Mouse (Mus musculus): ENCODE measurements at regions not wholly inside any gene's neighbourhood (a gene's known extent, or its start where the extent isn't known, plus 50 kb on each side); places are given as distances from the start of the nearest gene placed in this dataset.
A peak's percentile ranks its signal among the peaks of the same experiment; 100 is the strongest.
"Not testable (repeated sequence)": the region's sequence is repeated elsewhere in the genome, so short reads cannot be mapped to it uniquely, and the experiment has no call there.

DNA sequence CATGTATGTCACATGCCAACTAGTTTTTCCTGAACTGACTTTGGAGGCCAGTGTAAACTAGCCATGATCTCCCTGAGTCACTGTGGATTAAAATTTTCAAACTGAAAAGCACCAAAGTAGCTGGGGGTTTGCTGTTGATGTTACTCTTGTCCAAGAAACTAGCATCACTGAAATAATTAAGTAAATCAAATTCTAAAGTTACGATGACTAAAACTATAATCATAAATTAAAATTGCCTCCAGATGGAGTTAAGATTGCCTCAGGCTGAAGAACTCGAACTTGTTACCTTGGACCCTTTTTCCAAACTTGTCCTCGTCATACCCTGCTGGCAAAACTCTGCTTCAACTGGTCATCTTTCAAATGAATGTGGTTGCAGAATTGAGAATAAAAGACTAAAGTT is 93.7 kb upstream of the Ptgfr start:
- Histone ChIP-seq H3K4me1 (replicated peaks) (no peaks in the 10 kb centered on the region), H3K4me2 (no peak overlapping the region), H3K9ac (replicated peaks) (no peak overlapping the region), H3K27ac (no peak overlapping the region), H3K9me3 (peaks cover 10% of the 10 kb centered on the region), H3K27me3 (no peaks in the 10 kb centered on the region), H3K4me3 (replicated peaks) (no peak overlapping the region), H3K36me3 (no peaks in the 10 kb centered on the region)
- 58% methylated on average over 3 of the region's 3 CpGs for WGBS
- ATAC-seq (ENCODE audit: insufficient number of reproducible peaks, insufficient read depth, low FRiP score, low TSS enrichment, low read depth), result no peak

DNA sequence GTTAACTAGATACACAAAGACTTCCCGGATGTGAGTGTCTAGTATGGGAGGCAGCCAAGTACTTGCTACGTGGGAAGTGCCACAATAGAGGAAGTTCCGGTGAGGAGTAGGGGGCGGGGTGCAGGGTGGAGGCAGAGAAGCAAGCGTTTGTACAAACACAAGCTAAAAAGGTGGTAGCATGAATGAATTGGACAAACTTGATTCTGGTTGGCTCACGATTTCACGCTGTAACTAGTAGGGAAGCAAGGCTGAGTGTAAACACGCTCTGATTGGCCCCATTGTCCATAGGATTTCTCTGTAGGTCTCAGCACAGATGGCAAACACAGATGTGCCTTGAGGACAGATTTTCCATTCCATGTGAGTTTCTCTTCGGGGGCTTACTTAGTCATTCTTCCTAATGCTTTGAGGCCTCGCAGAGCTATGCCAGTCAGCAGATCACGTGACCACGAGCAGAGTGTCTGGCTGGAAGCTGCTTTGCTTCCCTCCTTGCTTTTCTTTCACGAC is 76.6 kb upstream of the Ptgfr start:
- WGBS, result 62% methylated on average over 13 of the region's 13 CpGs
- H3K36me3 ChIP-seq, result no peaks in the 10 kb centered on the region
- H3K27ac ChIP-seq, result peak overlapping the region; percentile 26
- H3K4me1 ChIP-seq (replicated peaks), result 0 out of 2 replicates have a peak, but pooled peaks cover 2% of the 10 kb centered on the region
- no peaks in the 10 kb centered on the region for H3K9me3 ChIP-seq
- no peak overlapping the region for H3K9ac ChIP-seq (replicated peaks)
- no peaks in the 10 kb centered on the region for H3K27me3 ChIP-seq
- H3K4me2 ChIP-seq, result no peak overlapping the region
- peak; percentile 75 for ATAC-seq (ENCODE audit: insufficient number of reproducible peaks, insufficient read depth, low FRiP score, low TSS enrichment, low read depth)
- no peak overlapping the region for H3K4me3 ChIP-seq (replicated peaks)

DNA sequence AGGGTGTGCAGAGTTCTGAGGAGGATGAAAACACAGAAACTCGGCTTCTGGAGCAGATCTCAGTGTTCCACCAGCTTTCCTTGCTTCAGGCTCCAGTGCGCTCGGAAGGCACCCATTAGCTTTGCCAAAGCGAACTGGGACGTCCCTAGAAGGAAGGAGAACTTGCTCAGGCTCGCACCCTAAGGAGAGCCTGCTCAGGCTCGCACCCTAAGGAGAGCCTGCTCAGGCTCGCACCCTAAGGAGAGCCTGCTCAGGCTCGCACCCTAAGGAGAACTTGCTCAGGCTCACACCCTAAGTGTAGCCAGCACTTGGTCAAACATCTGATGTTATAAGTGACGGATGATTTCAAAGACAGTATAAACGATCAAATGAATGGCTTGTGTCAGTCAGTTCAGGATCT is 74.9 kb upstream of the Ptgfr start:
- H3K36me3 ChIP-seq; H3K4me3 ChIP-seq (replicated peaks); H3K27ac ChIP-seq; H3K4me1 ChIP-seq (replicated peaks); H3K27me3 ChIP-seq; H3K9me3 ChIP-seq; H3K4me2 ChIP-seq; H3K9ac ChIP-seq (replicated peaks); ATAC-seq (ENCODE audit: insufficient number of reproducible peaks, insufficient read depth, low FRiP score, low TSS enrichment, low read depth): not testable (repeated sequence)
- 80% methylated on average over 11 of the region's 11 CpGs for WGBS

DNA sequence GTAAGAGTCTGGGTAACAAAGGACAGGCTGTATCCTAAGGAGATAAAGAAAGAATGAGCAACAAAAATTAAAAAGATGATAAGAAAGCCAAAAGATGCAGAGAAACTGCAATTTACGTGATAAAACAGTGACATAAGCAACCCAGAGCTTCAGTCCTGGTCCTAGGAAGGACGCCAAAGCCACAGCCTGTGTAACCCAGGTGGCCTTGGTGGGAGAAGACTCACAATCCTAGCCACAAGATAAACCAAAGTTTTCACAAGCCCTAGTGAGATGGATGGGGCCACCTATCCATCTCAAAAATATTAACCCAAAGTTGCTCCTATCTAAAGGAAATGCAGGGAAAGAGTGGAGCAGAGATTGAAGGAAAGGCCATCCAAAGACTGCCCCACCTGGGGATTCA is 73.4 kb upstream of the Ptgfr start:
- ATAC-seq (ENCODE audit: insufficient number of reproducible peaks, insufficient read depth, low FRiP score, low TSS enrichment, low read depth), result no peak
- no peaks in the 10 kb centered on the region for H3K27me3 ChIP-seq
- H3K9ac ChIP-seq (replicated peaks), result no peak overlapping the region
- H3K4me1 ChIP-seq (replicated peaks), result peaks cover 2% of the 10 kb centered on the region; the same call in 1 of the 2 replicates
- H3K9me3 ChIP-seq, result no peaks in the 10 kb centered on the region
- H3K4me2 ChIP-seq, result no peak overlapping the region
- 92% methylated on average over 2 of the region's 2 CpGs for WGBS
- H3K36me3 ChIP-seq, result no peaks in the 10 kb centered on the region
- H3K4me3 ChIP-seq (replicated peaks), result no peak overlapping the region
- H3K27ac ChIP-seq, result no peak overlapping the region

- ATAC-seq (ENCODE audit: insufficient number of reproducible peaks, insufficient read depth, low FRiP score, low TSS enrichment, low read depth), result no peak
- peaks cover 2% of the 10 kb centered on the region; the same call in 1 of the 2 replicates for H3K4me1 ChIP-seq (replicated peaks)
- H3K9me3 ChIP-seq, result no peaks in the 10 kb centered on the region
- H3K9ac ChIP-seq (replicated peaks), result no peak overlapping the region
- H3K4me3 ChIP-seq (replicated peaks), result no peak overlapping the region
- no peak overlapping the region for H3K27ac ChIP-seq
- H3K36me3 ChIP-seq, result no peaks in the 10 kb centered on the region
- WGBS, result 80% methylated on average over 3 of the region's 3 CpGs
- H3K4me2 ChIP-seq, result no peak overlapping the region
- no peaks in the 10 kb centered on the region for H3K27me3 ChIP-seq
These were observed 71.9 kb upstream of the Ptgfr start for GRCm38 (mm10) chr3:151909344-151909743.

DNA sequence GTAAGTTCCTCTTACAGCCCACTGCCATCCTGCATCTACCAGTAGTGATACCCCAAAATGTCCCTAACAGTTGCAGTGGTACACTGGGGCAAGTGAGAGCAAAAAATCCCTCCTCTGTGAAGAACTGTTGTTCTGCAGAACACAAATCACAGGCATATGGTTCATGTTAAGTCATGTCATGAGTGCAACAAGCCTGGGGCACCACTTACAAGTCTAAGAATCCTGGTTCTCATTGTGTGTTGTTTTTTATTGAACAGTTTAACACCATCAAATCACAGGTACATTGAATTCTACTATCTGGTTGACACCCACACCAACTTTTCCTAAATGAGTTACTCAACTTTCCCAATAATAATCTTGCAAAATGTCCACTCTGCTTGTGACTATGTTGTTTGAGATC is 71.5 kb upstream of the Ptgfr start:
- H3K4me1 ChIP-seq (replicated peaks), result peaks cover 2% of the 10 kb centered on the region; the same call in 1 of the 2 replicates
- ATAC-seq (ENCODE audit: insufficient number of reproducible peaks, insufficient read depth, low FRiP score, low TSS enrichment, low read depth), result no peak
- H3K4me2 ChIP-seq, result no peak overlapping the region
- no peaks in the 10 kb centered on the region for H3K36me3 ChIP-seq
- H3K9me3 ChIP-seq, result no peaks in the 10 kb centered on the region
- no peaks in the 10 kb centered on the region for H3K27me3 ChIP-seq
- H3K9ac ChIP-seq (replicated peaks), result no peak overlapping the region
- no peak overlapping the region for H3K4me3 ChIP-seq (replicated peaks)
- H3K27ac ChIP-seq, result no peak overlapping the region

DNA sequence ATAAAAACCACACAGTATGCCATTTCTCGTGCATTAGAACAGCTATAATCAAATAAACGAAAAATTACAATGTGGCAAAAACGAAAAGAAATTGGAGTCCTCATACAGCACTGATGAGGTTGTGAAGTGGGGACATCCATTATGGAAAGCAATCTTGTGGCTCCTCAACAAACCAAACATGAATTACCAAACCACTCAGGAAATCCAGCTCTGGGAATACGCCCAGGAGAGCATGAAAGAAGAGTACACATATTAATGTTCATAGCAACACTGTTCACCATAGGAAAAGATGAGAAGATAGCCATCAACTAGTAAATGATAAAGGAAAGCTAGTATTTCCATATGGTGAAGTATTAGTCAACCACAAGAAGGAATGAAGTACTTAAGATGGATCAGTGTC is 68.3 kb upstream of the Ptgfr start:
- no peaks in the 10 kb centered on the region for H3K9me3 ChIP-seq
- H3K4me3 ChIP-seq (replicated peaks), result no peak overlapping the region
- H3K4me2 ChIP-seq, result no peak overlapping the region
- no peak for ATAC-seq (ENCODE audit: insufficient number of reproducible peaks, insufficient read depth, low FRiP score, low TSS enrichment, low read depth)
- no peak overlapping the region for H3K27ac ChIP-seq
- peaks cover 10% of the 10 kb centered on the region for H3K4me1 ChIP-seq (replicated peaks)
- no peaks in the 10 kb centered on the region for H3K27me3 ChIP-seq
- no peaks in the 10 kb centered on the region for H3K36me3 ChIP-seq
- no peak overlapping the region for H3K9ac ChIP-seq (replicated peaks)
- 86% methylated on average over 4 of the region's 4 CpGs for WGBS

DNA sequence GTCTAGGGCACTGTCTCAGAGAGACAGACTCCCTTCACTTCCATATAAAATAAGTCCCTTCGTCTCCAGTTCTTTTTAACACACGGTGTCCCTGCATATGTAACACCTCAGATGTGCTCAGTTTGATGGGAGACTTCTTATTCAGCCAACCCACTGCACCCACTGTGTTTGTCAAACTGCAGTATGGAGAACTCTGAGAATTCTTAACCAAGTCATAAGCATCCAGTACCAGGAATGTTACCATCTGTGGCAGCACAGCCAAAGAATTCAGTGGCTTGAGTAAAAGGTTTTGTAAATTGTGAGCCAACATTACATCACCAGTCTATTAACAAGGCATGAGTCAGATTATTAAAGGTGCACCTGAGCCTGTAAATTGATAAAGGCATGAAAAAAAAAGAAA is 65.7 kb upstream of the Ptgfr start:
- 86% methylated on average over 2 of the region's 2 CpGs for WGBS
- Histone ChIP-seq H3K4me1 (replicated peaks) (peaks cover 12% of the 10 kb centered on the region; the same call in 1 of the 2 replicates), H3K9ac (replicated peaks) (no peak overlapping the region), H3K27me3 (no peaks in the 10 kb centered on the region), H3K27ac (peak overlapping the region; percentile 77), H3K4me2 (no peak overlapping the region), H3K4me3 (replicated peaks) (no peak overlapping the region), H3K9me3 (no peaks in the 10 kb centered on the region), H3K36me3 (no peaks in the 10 kb centered on the region)
- ATAC-seq (ENCODE audit: insufficient number of reproducible peaks, insufficient read depth, low FRiP score, low TSS enrichment, low read depth), result no peak

GRCm38 (mm10) chr3:151902216-151902827 is 64.9 kb upstream of the Ptgfr start:
- Histone ChIP-seq H3K9ac (replicated peaks) (no peak overlapping the region), H3K27ac (peak overlapping the region; percentile 77), H3K4me3 (replicated peaks) (no peak overlapping the region), H3K36me3 (no peaks in the 10 kb centered on the region), H3K9me3 (no peaks in the 10 kb centered on the region), H3K4me2 (no peak overlapping the region), H3K4me1 (replicated peaks) (peaks cover 12% of the 10 kb centered on the region; the same call in 1 of the 2 replicates), H3K27me3 (no peaks in the 10 kb centered on the region)
- ATAC-seq (ENCODE audit: insufficient number of reproducible peaks, insufficient read depth, low FRiP score, low TSS enrichment, low read depth), result no peak
- WGBS, result 65% methylated on average over 13 of the region's 13 CpGs

DNA sequence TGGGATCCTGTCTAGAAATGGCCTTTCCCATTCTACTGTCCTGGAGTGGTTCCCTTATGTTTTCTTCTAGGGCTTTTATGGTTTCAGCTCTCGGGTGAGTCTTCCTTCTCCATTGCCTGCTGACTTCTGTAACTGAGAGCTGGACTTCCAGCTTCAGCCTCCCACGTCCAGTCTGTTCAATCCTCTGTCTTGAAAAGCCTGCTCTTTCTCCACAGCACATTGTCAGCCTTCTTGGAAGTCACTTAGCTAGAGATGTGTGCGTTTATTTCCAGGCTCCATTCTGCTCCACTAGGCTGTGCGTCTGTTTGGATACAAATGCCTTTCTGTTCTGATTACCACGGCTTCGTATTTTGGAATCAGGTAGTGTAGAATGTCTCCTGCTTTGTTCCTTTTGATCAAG is 62.2 kb upstream of the Ptgfr start:
- no peak overlapping the region for H3K9ac ChIP-seq (replicated peaks)
- no peak overlapping the region for H3K27ac ChIP-seq
- 82% methylated on average over 6 of the region's 6 CpGs for WGBS
- peaks cover 12% of the 10 kb centered on the region; the same call in 1 of the 2 replicates for H3K4me1 ChIP-seq (replicated peaks)
- no peak overlapping the region for H3K4me3 ChIP-seq (replicated peaks)
- no peaks in the 10 kb centered on the region for H3K36me3 ChIP-seq
- no peak for ATAC-seq (ENCODE audit: insufficient number of reproducible peaks, insufficient read depth, low FRiP score, low TSS enrichment, low read depth)
- H3K9me3 ChIP-seq, result no peaks in the 10 kb centered on the region
- no peaks in the 10 kb centered on the region for H3K27me3 ChIP-seq
- no peak overlapping the region for H3K4me2 ChIP-seq

- WGBS, result 83% methylated on average over 4 of the region's 4 CpGs
- no peak for ATAC-seq (ENCODE audit: insufficient number of reproducible peaks, insufficient read depth, low FRiP score, low TSS enrichment, low read depth)
These were observed 61.7 kb upstream of the Ptgfr start for GRCm38 (mm10) chr3:151899094-151899493.

GRCm38 (mm10) chr3:151896320-151896719 is 58.9 kb upstream of the Ptgfr start:
- Histone ChIP-seq H3K27me3 (no peaks in the 10 kb centered on the region), H3K9me3 (no peaks in the 10 kb centered on the region), H3K27ac (no peak overlapping the region), H3K36me3 (no peaks in the 10 kb centered on the region), H3K4me1 (replicated peaks) (peaks cover 16% of the 10 kb centered on the region), H3K9ac (replicated peaks) (no peak overlapping the region), H3K4me2 (no peak overlapping the region), H3K4me3 (replicated peaks) (no peak overlapping the region)
- 88% methylated on average over 6 of the region's 6 CpGs for WGBS
- no peak for ATAC-seq (ENCODE audit: insufficient number of reproducible peaks, insufficient read depth, low FRiP score, low TSS enrichment, low read depth)

More at GRCm38 (mm10) chr3:151899094-151899493, 61.7 kb upstream of the Ptgfr start:
- Histone ChIP-seq H3K4me1 (replicated peaks) (peaks cover 12% of the 10 kb centered on the region; the same call in 1 of the 2 replicates), H3K9me3 (no peaks in the 10 kb centered on the region), H3K9ac (replicated peaks) (no peak overlapping the region), H3K27me3 (no peaks in the 10 kb centered on the region), H3K36me3 (no peaks in the 10 kb centered on the region), H3K27ac (no peak overlapping the region), H3K4me3 (replicated peaks) (no peak overlapping the region), H3K4me2 (no peak overlapping the region)
